Mouse (Mus musculus): ENCODE measurements around the gene Ssty2.
"Not testable (repeated sequence)": the region's sequence is repeated elsewhere in the genome, so short reads cannot be mapped to it uniquely, and the experiment has no call there.

Ssty2 gene

DNA sequence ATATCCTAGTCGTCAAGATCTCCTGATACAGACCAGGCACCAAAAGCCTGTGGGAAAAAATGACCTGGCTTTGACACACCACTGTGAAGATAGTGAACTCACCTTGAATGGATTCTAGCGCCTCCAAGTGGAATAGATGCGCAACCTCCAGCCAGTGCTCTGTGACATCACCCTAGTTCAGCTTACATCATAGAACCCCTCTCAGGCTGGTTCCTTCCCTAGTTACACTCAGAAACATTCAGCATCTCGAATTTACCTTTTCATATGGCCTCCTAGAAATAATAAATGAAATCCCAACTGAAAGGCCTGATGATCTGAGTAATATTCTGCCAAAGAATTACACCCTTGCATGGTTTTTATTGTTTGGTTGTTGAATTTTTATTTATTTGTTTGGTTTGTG lies at the start of gene Ssty2:
TSS of gene Ssty2 (minus strand) at position 101 of the 400 bp plus-strand sequence.
- not testable (repeated sequence) for DNase-seq (ENCODE audit: low spot score)

Data from ovary, postnatal 36 days (tissue).